Mouse (Mus musculus) CH12.LX (cell line): Measurements from ENCODE around the gene Tmem37. TPM values are rescaled to one million over a fixed set of nuclear protein-coding genes. Genes with fewer than 3 reads are reported as not detected.

ENCODE experiments used
- DNase-seq: peaks from one replicate; pipeline ENCODE4 v3.0.0-alpha.2; 2013; ENCODE audit errors: extremely low read depth
- H3K27ac ChIP-seq: 2 replicates; pipeline ENCODE4 v1.5.1; 2012; ENCODE audit warnings: low read depth, mild to moderate bottlenecking, control low read depth, moderate library complexity; ENCODE audit not compliant: insufficient read depth
- H3K27me3 ChIP-seq: replicated peaks from 2 replicates; pipeline ENCODE3; 2012; ENCODE audit warnings: inconsistent platforms
- H3K36me3 ChIP-seq, 2 experiments: replicated peaks in 1 of 2; 2 replicates each; pipeline versions ENCODE3 to v1.6.1; 2012; ENCODE audit warnings: inconsistent platforms in 1 of 2, low read length in 1 of 2, mild to moderate bottlenecking in 1 of 2, mixed read lengths in 1 of 2, moderate library complexity in 1 of 2; ENCODE audit not compliant: control insufficient read depth in 1 of 2, insufficient read depth in 1 of 2
- H3K4me1 ChIP-seq, 2 experiments: 2 replicates each; pipeline ENCODE4 v1.6.1; 2012; ENCODE audit warnings: inconsistent platforms in 1 of 2, moderate library complexity in 1 of 2; ENCODE audit not compliant: insufficient read depth in 2 of 2, control insufficient read depth in 1 of 2
- H3K4me2 ChIP-seq: 2 replicates; pipeline ENCODE4 v1.6.1; 2012; ENCODE audit warnings: low read depth, mild to moderate bottlenecking, control low read depth; ENCODE audit not compliant: poor library complexity, insufficient read depth, severe bottlenecking
- H3K4me3 ChIP-seq, 3 experiments: fragments of 150-350 bp in 1 of 3; sonication (generic) in 1 of 3; replicated peaks in 1 of 3; 2 replicates each; pipeline versions ENCODE3 to v1.5.1; 2011 to 2012; ENCODE audit warnings: low read depth in 2 of 3, low read length in 2 of 3, mild to moderate bottlenecking in 2 of 3, moderate library complexity in 2 of 3, control low read depth in 1 of 3, improper control_type of control experiment in 1 of 3, inconsistent platforms in 1 of 3, mixed read lengths in 1 of 3; ENCODE audit not compliant: poor library complexity in 1 of 3
- H3K79me2 ChIP-seq: replicated peaks from 2 replicates; pipeline ENCODE4 v1.6.1; 2012; ENCODE audit warnings: mild to moderate bottlenecking, moderate library complexity; ENCODE audit not compliant: control insufficient read depth, poor library complexity, insufficient read depth, severe bottlenecking; ENCODE audit errors: extremely low read depth
- H3K9ac ChIP-seq: 2 replicates; pipeline ENCODE4 v1.6.1; 2012; ENCODE audit warnings: low read depth, mild to moderate bottlenecking, control low read depth, moderate library complexity; ENCODE audit not compliant: insufficient read depth
- H3K9me3 ChIP-seq: replicated peaks from 2 replicates; pipeline ENCODE3; 2012; ENCODE audit warnings: low read length, inconsistent platforms, mixed read lengths
- BHLHE40 ChIP-seq: IDR thresholded peaks from 2 replicates; pipeline ENCODE4 v1.6.1; 2011; ENCODE audit warnings: mild to moderate bottlenecking, low read depth, low read length, improper control_type of control experiment
- CHD2 ChIP-seq: IDR thresholded peaks from 2 replicates; pipeline ENCODE4 v1.6.1; 2011; ENCODE audit warnings: low read length, improper control_type of control experiment
- CTCF ChIP-seq, 2 experiments: IDR thresholded peaks in 1 of 2; conservative IDR thresholded peaks in 1 of 2; 2 replicates each; pipeline ENCODE4 v1.5.1; 2011 to 2012; ENCODE audit warnings: low read depth in 2 of 2, low read length in 2 of 2, improper control_type of control experiment in 1 of 2, inconsistent platforms in 1 of 2, mild to moderate bottlenecking in 1 of 2, moderate library complexity in 1 of 2
- E2F4 ChIP-seq: IDR thresholded peaks from 2 replicates; pipeline ENCODE4 v1.6.1; 2011; ENCODE audit warnings: low read depth, low read length, improper control_type of control experiment; ENCODE audit not compliant: insufficient replicate concordance
- EP300 ChIP-seq: IDR thresholded peaks from 2 replicates; pipeline ENCODE4 v1.6.1; 2011; ENCODE audit warnings: low read length, improper control_type of control experiment
- ETS1 ChIP-seq: conservative IDR thresholded peaks from 2 replicates; pipeline ENCODE4 v1.6.1; 2012; ENCODE audit warnings: low read depth, mild to moderate bottlenecking, inconsistent platforms, low read length, improper control_type of control experiment, moderate library complexity
- GABPA ChIP-seq: IDR thresholded peaks from 2 replicates; pipeline ENCODE4 v1.6.1; 2012; ENCODE audit warnings: low read depth, low read length, improper control_type of control experiment, inconsistent platforms; ENCODE audit not compliant: insufficient replicate concordance
- HCFC1 ChIP-seq: IDR thresholded peaks from 2 replicates; pipeline ENCODE4 v1.6.1; 2012; ENCODE audit warnings: low read depth, mild to moderate bottlenecking, inconsistent platforms, low read length, improper control_type of control experiment
- JUN ChIP-seq: IDR thresholded peaks from 2 replicates; pipeline ENCODE4 v1.6.1; 2011; ENCODE audit warnings: low read depth, mild to moderate bottlenecking, low read length, improper control_type of control experiment, moderate library complexity; ENCODE audit not compliant: insufficient read depth
- JUND ChIP-seq: conservative IDR thresholded peaks from 2 replicates; pipeline ENCODE4 v1.6.1; 2011; ENCODE audit warnings: low read depth, low read length, improper control_type of control experiment
- MAZ ChIP-seq: IDR thresholded peaks from 2 replicates; pipeline ENCODE4 v1.6.1; 2012; ENCODE audit warnings: low read depth, mild to moderate bottlenecking, inconsistent platforms, low read length, improper control_type of control experiment, moderate library complexity
- MXI1 ChIP-seq: IDR thresholded peaks from 2 replicates; pipeline ENCODE4 v1.6.1; 2011; ENCODE audit warnings: mild to moderate bottlenecking, low read depth, low read length, improper control_type of control experiment
- NELFE ChIP-seq: IDR thresholded peaks from 2 replicates; pipeline ENCODE4 v1.6.1; 2011; ENCODE audit warnings: low read depth, low read length, improper control_type of control experiment
- NRF1 ChIP-seq: IDR thresholded peaks from 2 replicates; pipeline ENCODE4 v1.6.1; 2014; ENCODE audit warnings: low read depth, mild to moderate bottlenecking, inconsistent platforms, low read length, improper control_type of control experiment, moderate library complexity
- POLR2A ChIP-seq: IDR thresholded peaks from 2 replicates; pipeline ENCODE4 v1.6.1; 2011; ENCODE audit warnings: low read depth, mild to moderate bottlenecking, improper control_type of control experiment, low read length
- RAD21 ChIP-seq: IDR thresholded peaks from 2 replicates; pipeline ENCODE4 v1.6.1; 2011; ENCODE audit warnings: low read depth, mild to moderate bottlenecking, low read length, improper control_type of control experiment, moderate library complexity
- RCOR1 ChIP-seq: conservative IDR thresholded peaks from 2 replicates; pipeline ENCODE4 v1.6.1; 2012; ENCODE audit warnings: low read depth, mild to moderate bottlenecking, inconsistent platforms, low read length, improper control_type of control experiment
- SIN3A ChIP-seq: IDR thresholded peaks from 2 replicates; pipeline ENCODE4 v1.6.1; 2012; ENCODE audit warnings: low read length, improper control_type of control experiment, inconsistent platforms
- TCF12 ChIP-seq: IDR thresholded peaks from 2 replicates; pipeline ENCODE4 v1.6.1; 2014; ENCODE audit warnings: low read depth, mild to moderate bottlenecking, inconsistent platforms, low read length, improper control_type of control experiment
- UBTF ChIP-seq: IDR thresholded peaks from 2 replicates; pipeline ENCODE4 v1.6.1; 2012; ENCODE audit warnings: low read depth, mild to moderate bottlenecking, inconsistent platforms, low read length, improper control_type of control experiment, moderate library complexity
- USF2 ChIP-seq: conservative IDR thresholded peaks from 2 replicates; pipeline ENCODE4 v1.6.1; 2011; ENCODE audit warnings: low read depth, low read length, improper control_type of control experiment
- ZKSCAN1 ChIP-seq: IDR thresholded peaks from 2 replicates; pipeline ENCODE4 v1.6.1; 2012; ENCODE audit warnings: low read depth, inconsistent platforms, low read length, improper control_type of control experiment, borderline replicate concordance
- ZMIZ1 ChIP-seq: IDR thresholded peaks from 2 replicates; pipeline ENCODE4 v1.6.1; 2012; ENCODE audit warnings: low read depth, mild to moderate bottlenecking, inconsistent platforms, low read length, improper control_type of control experiment
- dilution Hi-C: fragments of 300-500 bp; cut with MboI; formaldehyde crosslinking; loops from 2 replicates; pipeline ENCODE4 v1.14.3; 2020; ENCODE audit warnings: low sequenced_read_pairs; ENCODE audit not compliant: extremely low pct_unique_long_range_greater_than_20kb, extremely low pct_ligation_motif_present
- in situ Hi-C: fragments of 300-500 bp; cut with MboI; formaldehyde crosslinking; loops from 3 replicates; pipeline ENCODE4 v1.14.3; 2019; ENCODE audit warnings: low sequenced_read_pairs, low pct_ligation_motif_present, low pct_unique_long_range_greater_than_20kb, mixed read lengths
- polyA plus RNA-seq: library from polyadenylated mRNA; unstranded; fragments of >175 nt; gene quantifications from 2 replicates; pipeline ENCODE4 v1.2.1, GENCODE M21; 2012; ENCODE audit warnings: low read depth; ENCODE audit not compliant: insufficient read length
- total RNA-seq, 2 experiments: library from RNA; depleted of rRNA; stranded (reverse); fragments of 300-350 nt in 1 of 2; fragments of >200 nt in 1 of 2; gene quantifications; 2 replicates each; pipeline ENCODE4 v1.2.3; 2012 to 2014

The Tmem37 gene
- total and polyA plus RNA-seq, 3 experiments: not detected

GRCm38 (mm10) chr1:120120969-120121811, 47.3 kb upstream of the Tmem37 start, which contains the start of the genes Dbi and 3110009E18Rik (continued):
- TF ChIP-seq POLR2A (peak; percentile 100), NRF1 (peak; percentile 99), RAD21 (no peak), ZMIZ1 (peak; percentile 97), TCF12 (peak; percentile 93), MXI1 (peak; percentile 69), RCOR1 (no peak), HCFC1 (peak; percentile 75), JUN (no peak), GABPA (no peak), JUND (no peak), CTCF (conservative IDR thresholded peaks at IDR 0.05 in 1 of 2, IDR thresholded peaks at IDR 0.05 in 1 of 2; ENCODE audit: low read depth in 2 of 2, low read length in 2 of 2) (no peak), UBTF (no peak), CHD2 (peak; percentile 94), ETS1 (peak; percentile 68), MAZ (peak; percentile 70; the same call in 1 of the 2 replicates), USF2 (peak; percentile 57), EP300 (0 out of 2 replicates have a peak, but pooled peaks have one; percentile 54), ZKSCAN1 (no peak; the same call in 1 of the 2 replicates)
- TF ChIP-seq, all 38 proteins: peak for 25

- TF ChIP-seq BHLHE40: no peak
- peak; percentile 30 for TF ChIP-seq SIN3A
- no peak for TF ChIP-seq CTCF (conservative IDR thresholded peaks at IDR 0.05 in 1 of 2, IDR thresholded peaks at IDR 0.05 in 1 of 2; ENCODE audit: low read depth in 2 of 2, low read length in 2 of 2)
- TF ChIP-seq NELFE: no peak
- TF ChIP-seq GABPA: no peak
- TF ChIP-seq E2F4: no peak
- TF ChIP-seq, all 38 proteins: peak for 1
- Histone ChIP-seq H3K9me3 (peaks cover 9% of the 10 kb centered on the region), H3K4me1 (peaks cover 14 to 37% of the 10 kb centered on the region in 2 experiments), H3K79me2 (peaks cover 5% of the 10 kb centered on the region; the same call in 1 of the 2 replicates), H3K4me3 (peak overlapping the region; percentile 79 to 87 (median 81)), H3K27me3 (no peaks in the 10 kb centered on the region), H3K36me3 (peaks cover 17 to 45% of the 10 kb centered on the region in 2 experiments), H3K4me2 (peak overlapping the region; percentile 82), H3K27ac (peak overlapping the region; percentile 53; the same call in 1 of the 2 replicates), H3K9ac (peak overlapping the region; percentile 78)
- no peak for DNase-seq
- in situ Hi-C loops (no loop called here), dilution Hi-C loops (no loop called here)
Measured at GRCm38 (mm10) chr1:120120141-120120968, 46.5 kb upstream of the Tmem37 start.
